Mouse (Mus musculus) adrenal gland, adult (tissue): Measurements from ENCODE around the gene Slc25a44.
"Not testable (repeated sequence)": the region's sequence is repeated elsewhere in the genome, so short reads cannot be mapped to it uniquely, and the experiment has no call there.

Experiments
- DNase-seq, 2 experiments: peaks; one replicate each; pipeline ENCODE4 v3.0.0; 2022 to 2023; ENCODE audit warnings: low spot score in 1 of 2; ENCODE audit not compliant: inconsistent age in 2 of 2

Slc25a44 gene

GRCm38 (mm10) chr3:88450379-88451131 lies 25.6 kb upstream of the Slc25a44 start:
- no peak for DNase-seq

- peak; percentile 76 to 86 for DNase-seq
Measured at GRCm38 (mm10) chr3:88449395-88450023, 24.6 kb upstream of the Slc25a44 start.

GRCm38 (mm10) chr3:88448443-88448842 lies 23.5 kb upstream of the Slc25a44 start:
- peak in 1 of 2 experiments; percentile 32 for DNase-seq

- DNase-seq, result no peak
Measured at GRCm38 (mm10) chr3:88447676-88448183, 22.8 kb upstream of the Slc25a44 start.

GRCm38 (mm10) chr3:88446471-88447123 lies 21.7 kb upstream of the Slc25a44 start:
- DNase-seq, result peak in 1 of 2 experiments; percentile 74

GRCm38 (mm10) chr3:88442888-88443287 lies 17.9 kb upstream of the Slc25a44 start:
- peak in 1 of 2 experiments; percentile 64 for DNase-seq

- DNase-seq, result peak in 1 of 2 experiments; percentile 71
Measured at GRCm38 (mm10) chr3:88442488-88442887, 17.5 kb upstream of the Slc25a44 start.

GRCm38 (mm10) chr3:88440500-88441381 lies 15.8 kb upstream of the Slc25a44 start:
- DNase-seq, result peak; percentile 86 to 91

GRCm38 (mm10) chr3:88439582-88439981 lies 14.6 kb upstream of the Slc25a44 start:
- DNase-seq, result no peak

- DNase-seq, result no peak
Measured at GRCm38 (mm10) chr3:88437454-88437853, 12.5 kb upstream of the Slc25a44 start.

- DNase-seq, result peak; percentile 85 to 91
Measured at GRCm38 (mm10) chr3:88436395-88437201, 11.7 kb upstream of the Slc25a44 start.

- no peak for DNase-seq
Measured at GRCm38 (mm10) chr3:88435515-88435914, 10.6 kb upstream of the Slc25a44 start.

GRCm38 (mm10) chr3:88428639-88429038 lies 3.7 kb upstream of the Slc25a44 start:
- DNase-seq, result not testable (repeated sequence)

- peak in 1 of 2 experiments; percentile 86 for DNase-seq
Measured at GRCm38 (mm10) chr3:88427342-88427905, 2.5 kb upstream of the Slc25a44 start.

GRCm38 (mm10) chr3:88425708-88426420 lies 925 bp upstream of the Slc25a44 start:
- DNase-seq, result peak in 1 of 2 experiments; percentile 63

- no peak for DNase-seq
Measured at GRCm38 (mm10) chr3:88425330-88425689, 371 bp upstream of the Slc25a44 start.

GRCm38 (mm10) chr3:88422020-88422720 lies 2.8 kb downstream of the Slc25a44 start:
- no peak for DNase-seq

GRCm38 (mm10) chr3:88420771-88421170 lies 4.2 kb downstream of the Slc25a44 start:
- no peak for DNase-seq
